Mouse (Mus musculus): ENCODE data around the gene Snrpa1.

The Snrpa1 gene

GRCm38 (mm10) chr7:66058703-66059102, at the start of gene Snrpa1:
TSS of gene Snrpa1 (plus strand) at chr7:66059003.
- DNase-seq, result no peak

GRCm38 (mm10) chr7:66010518-66010917, 48.3 kb upstream of the Snrpa1 start:
- no peak for DNase-seq

GRCm38 (mm10) chr7:66027747-66028146, 31.1 kb upstream of the Snrpa1 start:
- no peak for DNase-seq

GRCm38 (mm10) chr7:66028766-66029512, 29.9 kb upstream of the Snrpa1 start:
- DNase-seq, result no peak

- no peak for DNase-seq
Measured at GRCm38 (mm10) chr7:66036809-66037208, 22.0 kb upstream of the Snrpa1 start.

GRCm38 (mm10) chr7:66038261-66038660, 20.5 kb upstream of the Snrpa1 start:
- DNase-seq, result no peak

DNA sequence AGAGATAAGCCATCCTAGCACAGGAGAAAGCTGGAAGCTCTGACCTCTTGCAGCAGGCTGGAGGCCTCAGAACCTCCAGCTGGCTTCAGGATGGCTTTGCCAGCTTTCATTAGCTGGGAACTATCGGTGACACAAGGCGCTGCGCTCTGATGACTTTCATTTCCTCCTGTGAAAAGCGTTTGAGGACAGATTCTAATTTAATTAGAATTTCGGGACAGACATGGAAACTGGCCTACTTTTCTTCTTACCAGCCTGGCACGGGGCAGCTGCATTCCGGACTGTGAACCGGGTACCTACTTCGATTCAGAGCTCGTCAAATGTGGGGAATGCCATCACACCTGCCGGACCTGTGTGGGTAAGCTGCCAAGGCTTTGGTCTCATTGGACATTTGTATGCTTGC, 20.1 kb upstream of the Snrpa1 start:
- DNase-seq, result no peak

GRCm38 (mm10) chr7:66040026-66040814, 18.6 kb upstream of the Snrpa1 start:
- no peak for DNase-seq

DNA sequence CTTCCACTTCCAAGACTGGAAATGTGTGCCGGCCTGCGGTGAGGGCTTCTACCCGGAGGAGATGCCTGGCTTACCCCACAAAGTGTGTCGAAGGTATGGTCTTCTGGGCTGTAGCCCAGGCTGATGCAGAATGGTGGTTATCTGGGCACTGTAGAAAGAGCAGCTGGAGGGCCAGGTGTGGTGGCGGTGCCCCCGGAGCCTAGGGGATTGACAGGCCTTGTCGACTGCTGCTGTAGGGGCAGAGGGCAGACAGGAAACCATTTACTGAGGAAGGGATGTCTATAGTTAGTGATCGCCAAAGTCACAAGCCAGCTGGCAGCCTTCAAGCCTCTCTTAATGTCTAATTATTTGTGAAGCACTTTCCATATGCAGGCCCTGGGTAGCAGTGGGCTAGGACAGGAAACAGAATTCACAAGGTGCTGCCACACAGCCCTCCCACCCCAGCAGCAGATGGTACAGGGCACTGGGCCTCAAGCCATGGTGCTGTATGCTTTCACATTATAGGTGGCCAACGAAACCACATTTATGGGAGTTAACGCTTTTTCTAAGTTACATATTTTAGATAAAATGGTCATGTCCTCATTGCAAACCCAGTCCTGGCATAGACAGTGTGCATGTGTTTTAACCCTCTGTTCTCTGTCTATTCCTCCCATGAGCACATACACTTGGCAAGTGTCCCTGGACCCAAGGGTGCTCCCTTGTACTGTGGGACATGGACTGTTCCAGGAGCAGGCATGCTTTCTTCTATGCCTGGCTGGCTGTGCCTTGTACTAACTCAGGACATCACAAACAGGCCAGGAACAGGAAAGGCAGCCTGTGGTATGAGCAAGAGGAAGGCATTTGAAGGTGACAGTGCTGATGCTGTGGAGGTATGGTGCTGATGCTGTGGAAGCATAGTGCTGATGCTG, 15.0 kb upstream of the Snrpa1 start, which contains the start of gene Gm45213:
Gene Gm45213, plus strand, starts transcription at position 51 of the 908 bp plus-strand sequence.
- DNase-seq, result no peak

DNA sequence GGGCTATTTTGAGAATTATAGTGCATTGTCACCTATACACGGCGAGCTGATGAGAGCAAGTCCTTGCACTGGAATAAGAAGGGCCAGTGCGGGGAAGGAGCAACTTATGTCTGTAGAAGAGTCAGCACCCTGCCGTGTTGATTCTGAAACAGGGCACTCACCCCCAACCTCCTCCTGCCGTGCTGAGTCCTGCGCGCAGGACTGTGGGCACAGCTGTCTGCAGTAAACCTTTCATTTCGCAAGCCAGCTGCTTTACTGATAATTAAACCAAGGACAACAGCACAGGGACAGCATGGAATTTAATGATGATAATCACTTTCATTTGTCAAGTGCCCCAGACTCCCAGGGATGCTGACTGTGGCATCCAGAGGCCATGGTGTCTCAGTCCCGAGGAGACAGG, 14.2 kb upstream of the Snrpa1 start:
- DNase-seq, result peak; percentile 27

- DNase-seq, result peak; percentile 47
Measured at GRCm38 (mm10) chr7:66046921-66047918, 11.6 kb upstream of the Snrpa1 start.

- no peak for DNase-seq
Measured at GRCm38 (mm10) chr7:66047975-66048374, 10.8 kb upstream of the Snrpa1 start.

GRCm38 (mm10) chr7:66048446-66049230, 10.2 kb upstream of the Snrpa1 start:
- DNase-seq, result no peak

DNA sequence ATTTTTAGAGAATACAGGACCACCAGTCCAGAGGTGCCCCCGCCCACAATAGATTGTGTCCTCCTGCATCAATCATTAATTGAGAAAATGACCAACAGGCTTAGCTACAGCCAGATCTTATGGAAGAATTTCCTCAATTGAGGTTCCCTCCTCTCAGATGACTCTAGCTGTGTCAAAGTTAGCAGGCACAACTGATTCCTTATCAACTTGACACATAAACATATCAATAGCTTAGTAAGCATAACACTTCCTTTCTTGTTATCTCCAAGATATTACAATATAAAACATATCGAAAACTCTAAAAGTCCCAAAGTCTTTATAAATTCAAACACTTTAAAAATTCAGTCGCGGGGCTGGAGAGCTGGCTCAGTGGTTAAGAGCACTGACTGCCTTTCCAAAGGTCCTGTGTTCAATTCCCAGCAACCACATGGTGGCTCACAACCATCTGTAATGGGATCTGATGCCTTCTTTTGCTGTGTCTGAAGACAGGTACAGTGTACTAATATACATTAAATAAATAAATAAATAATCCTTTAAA, 4.8 kb upstream of the Snrpa1 start:
- DNase-seq, result no peak

DNA sequence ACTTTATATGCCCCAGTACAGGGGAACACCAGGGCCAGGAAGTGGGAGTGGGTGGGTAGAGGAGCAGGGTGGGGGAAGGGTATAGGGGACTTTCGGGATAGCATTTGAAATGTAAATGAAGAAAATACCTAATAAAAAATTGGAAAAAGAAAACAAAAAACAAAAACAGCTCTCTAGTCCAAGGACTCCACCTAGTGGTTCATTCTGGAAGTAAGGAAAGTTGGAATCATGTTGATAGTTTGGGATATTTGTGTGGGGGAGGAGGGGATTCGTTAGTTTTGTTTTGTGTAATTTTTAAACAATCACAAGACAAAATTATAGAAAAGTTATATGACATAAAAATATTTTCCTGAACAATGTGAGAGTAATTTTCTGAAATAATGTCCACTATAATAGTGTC, 3.4 kb upstream of the Snrpa1 start:
- DNase-seq, result peak; percentile 64

GRCm38 (mm10) chr7:66060066-66060956, 1.5 kb downstream of the Snrpa1 start:
- peak; percentile 95 for DNase-seq

DNA sequence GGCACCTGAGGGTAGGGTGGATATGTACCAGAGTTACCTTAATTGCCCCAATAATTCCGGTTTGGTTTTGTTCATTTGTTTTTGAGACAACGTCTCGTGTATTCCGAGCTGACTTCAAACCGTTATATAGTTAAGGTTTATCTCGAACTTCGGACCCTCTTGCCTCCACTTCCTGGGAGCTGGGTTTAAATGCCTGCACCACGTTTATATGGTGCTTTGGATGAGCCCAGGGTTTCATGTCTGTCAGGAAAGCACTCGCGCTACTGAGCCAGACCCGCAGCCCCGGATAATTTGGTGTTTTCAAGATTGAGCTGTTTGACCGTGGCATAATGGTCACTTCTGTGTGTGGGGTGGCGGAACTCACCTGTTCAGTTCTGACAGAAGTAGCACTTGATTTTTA, 2.3 kb downstream of the Snrpa1 start:
- no peak for DNase-seq

DNA sequence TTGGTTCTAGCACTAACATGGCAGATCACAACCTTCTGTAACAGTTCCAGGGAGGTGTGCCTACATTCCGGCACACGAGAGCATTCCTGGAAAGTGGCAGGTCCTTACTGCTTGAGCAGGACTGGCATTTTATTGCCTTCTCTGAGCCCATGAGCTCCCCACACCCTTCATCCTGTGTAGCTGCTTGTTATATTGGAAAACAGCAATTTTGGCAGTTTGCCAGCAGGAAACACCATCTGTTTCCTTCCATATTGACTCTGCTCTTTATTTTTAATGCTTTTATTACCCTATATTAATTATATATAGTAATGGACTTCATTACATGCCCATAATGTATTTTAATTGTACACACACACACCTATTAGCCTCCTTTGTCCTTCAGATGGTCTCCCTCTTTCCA, 17.6 kb downstream of the Snrpa1 start:
- no peak for DNase-seq

All from embryo, embryonic 11 days (tissue).